Mouse (Mus musculus): Measurements from ENCODE around the gene Cby1. TPM values are rescaled to one million over a fixed set of nuclear protein-coding genes. Genes with fewer than 3 reads are reported as not detected.

Gene Cby1
- polyA plus RNA-seq, 1 experiment: 5.6 TPM

DNA sequence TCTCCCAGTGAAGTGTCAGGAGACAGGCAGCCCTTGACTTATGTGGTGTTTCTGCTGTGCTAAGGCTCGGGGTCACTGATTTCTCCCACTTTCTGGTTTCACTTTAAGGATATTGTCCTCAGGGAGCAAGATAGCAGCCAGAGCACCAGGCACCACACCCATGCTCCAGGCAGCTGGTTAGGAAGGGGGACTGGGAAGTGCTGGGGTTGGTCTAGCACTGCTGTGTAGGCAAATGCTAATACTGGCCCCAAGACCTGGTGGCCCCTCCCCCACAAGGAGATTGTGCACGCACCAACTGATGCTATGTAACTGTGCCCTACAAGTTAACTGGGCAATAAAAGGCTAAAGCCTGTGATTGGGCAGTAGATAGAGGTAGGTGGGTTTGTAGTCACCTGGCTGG, 28.5 kb upstream of the Cby1 start:
- TF ChIP-seq CTCF (IDR thresholded peaks at IDR 0.05; ENCODE audit: extremely low read depth, insufficient read length, insufficient replicate concordance, low read depth, low read length) (no peak), POLR2A (IDR thresholded peaks at IDR 0.05; ENCODE audit: low read depth, low read length) (no peak)
- 57% methylated on average over 2 of the region's 2 CpGs for WGBS
- H3K27ac ChIP-seq (ENCODE audit: insufficient read depth, low read depth, low read length): no peak overlapping the region
- H3K36me3 ChIP-seq (ENCODE audit: control insufficient read depth, insufficient read depth, low read length): no peaks in the 10 kb centered on the region; the same call in 1 of the 2 replicates
- H3K4me3 ChIP-seq (ENCODE audit: low read depth, low read length): no peak overlapping the region
- no peaks in the 10 kb centered on the region for H3K4me1 ChIP-seq (ENCODE audit: control insufficient read depth, insufficient read depth, insufficient read length, low read length)
- no peaks in the 10 kb centered on the region for H3K27me3 ChIP-seq (ENCODE audit: control insufficient read depth, insufficient read depth, low read length)

- no peaks in the 10 kb centered on the region for H3K36me3 ChIP-seq (ENCODE audit: control insufficient read depth, insufficient read depth, low read length)
- no peaks in the 10 kb centered on the region for H3K27me3 ChIP-seq (ENCODE audit: control insufficient read depth, insufficient read depth, low read length)
- H3K4me1 ChIP-seq (ENCODE audit: control insufficient read depth, insufficient read depth, insufficient read length, low read length): no peaks in the 10 kb centered on the region
- WGBS: 67% methylated on average over 12 of the region's 12 CpGs
- H3K27ac ChIP-seq (ENCODE audit: insufficient read depth, low read depth, low read length): no peak overlapping the region
- H3K4me3 ChIP-seq (ENCODE audit: low read depth, low read length): no peak overlapping the region
- TF ChIP-seq CTCF (IDR thresholded peaks at IDR 0.05; ENCODE audit: extremely low read depth, insufficient read length, insufficient replicate concordance, low read depth, low read length) (no peak), POLR2A (IDR thresholded peaks at IDR 0.05; ENCODE audit: low read depth, low read length) (no peak)
These were observed 17.7 kb upstream of the Cby1 start for GRCm38 (mm10) chr15:79641135-79641817.

DNA sequence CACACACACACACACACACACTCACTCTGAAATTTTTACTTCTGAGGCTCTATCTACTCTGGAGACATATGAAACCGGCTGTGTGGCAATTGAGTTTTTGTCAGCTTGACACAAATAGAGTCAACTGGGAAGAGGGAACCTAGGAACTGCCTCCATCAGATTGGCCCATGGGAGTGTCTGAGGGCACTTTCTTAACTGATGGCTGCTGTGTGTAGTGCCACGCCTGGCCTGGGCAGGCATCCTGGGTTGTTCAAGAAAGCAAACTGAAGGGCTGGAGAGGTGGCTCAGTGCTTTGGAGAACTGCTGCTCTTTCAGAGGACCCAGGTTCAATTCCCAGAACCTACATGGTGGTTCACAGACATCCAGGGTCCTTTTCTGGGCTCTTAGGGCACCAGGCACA, 13.5 kb upstream of the Cby1 start:
- H3K36me3 ChIP-seq (ENCODE audit: control insufficient read depth, insufficient read depth, low read length): no peaks in the 10 kb centered on the region
- H3K4me1 ChIP-seq (ENCODE audit: control insufficient read depth, insufficient read depth, insufficient read length, low read length): no peaks in the 10 kb centered on the region
- H3K27me3 ChIP-seq (ENCODE audit: control insufficient read depth, insufficient read depth, low read length): no peaks in the 10 kb centered on the region
- no peak overlapping the region for H3K27ac ChIP-seq (ENCODE audit: insufficient read depth, low read depth, low read length)
- WGBS: 68% methylated on average over 2 of the region's 2 CpGs
- H3K4me3 ChIP-seq (ENCODE audit: low read depth, low read length): no peak overlapping the region
- TF ChIP-seq CTCF (IDR thresholded peaks at IDR 0.05; ENCODE audit: extremely low read depth, insufficient read length, insufficient replicate concordance, low read depth, low read length) (no peak), POLR2A (IDR thresholded peaks at IDR 0.05; ENCODE audit: low read depth, low read length) (no peak)

DNA sequence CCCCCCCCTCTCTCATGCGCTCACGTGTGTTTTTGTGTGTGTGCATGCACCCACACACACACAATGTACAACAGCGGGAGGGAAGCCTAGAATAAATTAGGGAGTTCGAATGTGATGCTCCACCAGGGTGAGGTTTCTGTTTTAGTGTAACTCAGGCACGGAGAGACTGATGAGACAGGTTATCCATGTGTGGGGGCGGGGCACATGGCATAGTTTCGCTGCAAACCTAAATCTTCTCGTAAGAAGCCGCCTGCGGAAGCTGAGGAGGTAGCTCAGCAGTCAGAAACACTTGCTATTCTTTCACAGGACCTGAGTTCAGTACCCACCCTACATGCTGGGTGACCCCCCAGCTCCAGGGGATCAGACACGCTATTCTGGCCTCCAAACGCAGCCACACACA, 10.9 kb upstream of the Cby1 start:
- TF ChIP-seq CTCF (IDR thresholded peaks at IDR 0.05; ENCODE audit: extremely low read depth, insufficient read length, insufficient replicate concordance, low read depth, low read length) (no peak), POLR2A (IDR thresholded peaks at IDR 0.05; ENCODE audit: low read depth, low read length) (no peak)
- 86% methylated on average over 12 of the region's 12 CpGs for WGBS
- H3K27ac ChIP-seq (ENCODE audit: insufficient read depth, low read depth, low read length): no peak overlapping the region
- H3K36me3 ChIP-seq (ENCODE audit: control insufficient read depth, insufficient read depth, low read length): no peaks in the 10 kb centered on the region
- no peaks in the 10 kb centered on the region for H3K4me1 ChIP-seq (ENCODE audit: control insufficient read depth, insufficient read depth, insufficient read length, low read length)
- no peaks in the 10 kb centered on the region for H3K27me3 ChIP-seq (ENCODE audit: control insufficient read depth, insufficient read depth, low read length)
- no peak overlapping the region for H3K4me3 ChIP-seq (ENCODE audit: low read depth, low read length)

- no peaks in the 10 kb centered on the region for H3K36me3 ChIP-seq (ENCODE audit: control insufficient read depth, insufficient read depth, low read length)
- no peak for TF ChIP-seq POLR2A (IDR thresholded peaks at IDR 0.05; ENCODE audit: low read depth, low read length)
- peak; percentile 62; the same call in 1 of the 2 replicates for TF ChIP-seq CTCF (IDR thresholded peaks at IDR 0.05; ENCODE audit: extremely low read depth, insufficient read length, insufficient replicate concordance, low read depth, low read length)
- H3K4me1 ChIP-seq (ENCODE audit: control insufficient read depth, insufficient read depth, insufficient read length, low read length): no peaks in the 10 kb centered on the region
- no peak overlapping the region for H3K27ac ChIP-seq (ENCODE audit: insufficient read depth, low read depth, low read length)
- H3K4me3 ChIP-seq (ENCODE audit: low read depth, low read length): no peak overlapping the region
- H3K27me3 ChIP-seq (ENCODE audit: control insufficient read depth, insufficient read depth, low read length): no peaks in the 10 kb centered on the region
These were observed 8.4 kb upstream of the Cby1 start for GRCm38 (mm10) chr15:79650569-79650968.

DNA sequence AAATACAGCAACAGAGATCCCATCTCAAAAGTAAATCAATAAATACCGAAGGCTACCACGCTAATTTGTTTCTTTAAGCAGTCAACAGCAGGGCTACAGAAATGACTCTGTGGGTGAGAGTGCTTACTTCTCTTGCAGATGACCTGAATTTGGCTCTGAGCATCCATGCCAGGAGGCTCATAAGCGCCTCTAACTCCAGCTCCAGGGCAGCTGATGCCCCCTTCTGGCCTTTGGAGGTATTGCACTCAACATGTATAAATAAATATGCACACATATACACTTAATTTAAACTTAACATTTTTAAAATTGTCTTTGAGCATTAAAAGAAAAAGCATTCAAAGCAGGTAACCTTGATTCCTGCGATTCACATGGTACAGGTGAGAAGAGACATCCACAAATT, 7.5 kb upstream of the Cby1 start:
- H3K4me1 ChIP-seq (ENCODE audit: control insufficient read depth, insufficient read depth, insufficient read length, low read length): no peaks in the 10 kb centered on the region
- H3K27ac ChIP-seq (ENCODE audit: insufficient read depth, low read depth, low read length): no peak overlapping the region
- H3K27me3 ChIP-seq (ENCODE audit: control insufficient read depth, insufficient read depth, low read length): no peaks in the 10 kb centered on the region
- no peak overlapping the region for H3K4me3 ChIP-seq (ENCODE audit: low read depth, low read length)
- TF ChIP-seq CTCF (IDR thresholded peaks at IDR 0.05; ENCODE audit: extremely low read depth, insufficient read length, insufficient replicate concordance, low read depth, low read length): peak; percentile 56; the same call in 1 of the 2 replicates
- TF ChIP-seq POLR2A (IDR thresholded peaks at IDR 0.05; ENCODE audit: low read depth, low read length): no peak
- 70% methylated on average over 4 of the region's 4 CpGs for WGBS
- no peaks in the 10 kb centered on the region for H3K36me3 ChIP-seq (ENCODE audit: control insufficient read depth, insufficient read depth, low read length)

DNA sequence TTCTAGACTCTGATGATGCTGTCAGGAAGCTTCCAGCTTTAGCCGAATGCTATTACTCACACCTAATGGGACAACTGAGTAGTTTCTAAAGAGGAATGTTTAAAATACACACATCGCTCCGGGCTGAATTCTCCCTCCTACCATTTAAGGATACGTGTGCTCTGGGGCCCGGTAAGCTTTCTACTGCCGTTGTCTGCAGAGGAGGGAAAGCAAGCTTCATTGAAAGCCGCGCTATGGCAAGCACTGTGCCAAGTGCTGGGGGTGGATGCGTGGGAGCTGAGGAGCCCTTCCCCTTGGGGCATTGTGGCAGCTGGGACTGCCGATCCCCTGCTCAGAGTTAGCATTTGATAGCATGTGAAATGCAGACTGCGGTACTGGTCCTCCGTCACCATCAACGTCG, 2.5 kb upstream of the Cby1 start:
- Histone ChIP-seq H3K27ac (ENCODE audit: insufficient read depth, low read depth, low read length) (no peak overlapping the region), H3K27me3 (ENCODE audit: control insufficient read depth, insufficient read depth, low read length) (no peaks in the 10 kb centered on the region), H3K4me3 (ENCODE audit: low read depth, low read length) (no peak overlapping the region), H3K36me3 (ENCODE audit: control insufficient read depth, insufficient read depth, low read length) (no peaks in the 10 kb centered on the region), H3K4me1 (ENCODE audit: control insufficient read depth, insufficient read depth, insufficient read length, low read length) (peaks cover 3% of the 10 kb centered on the region; the same call in 1 of the 2 replicates)
- 93% methylated on average over 14 of the region's 14 CpGs for WGBS
- TF ChIP-seq CTCF (IDR thresholded peaks at IDR 0.05; ENCODE audit: extremely low read depth, insufficient read length, insufficient replicate concordance, low read depth, low read length) (no peak), POLR2A (IDR thresholded peaks at IDR 0.05; ENCODE audit: low read depth, low read length) (no peak)
